Mouse (Mus musculus) stomach, adult 2 months (tissue): ENCODE data around the gene Gpr180. TPM values are rescaled to one million over a fixed set of nuclear protein-coding genes. Genes with fewer than 3 reads are reported as not detected.

Experiments used
- polyA plus RNA-seq: library from polyadenylated mRNA; depleted of rRNA; stranded (reverse); fragments of >200 nt; gene quantifications from 2 replicates; pipeline ENCODE4 v1.2.3, GENCODE M21; 2012; rRNA removed

Gpr180 gene
- 16.4 and 18.3 TPM in 2 replicates for polyA plus RNA-seq

GRCm38 (mm10) chr14:118136744-118137452 lies at the start of gene Gpr180:
Gene Gpr180 (plus strand): TSS chr14:118137158.

GRCm38 (mm10) chr14:118132642-118132977 lies 4.3 kb upstream of the Gpr180 start, which contains the start of gene Tgds:
Gene Tgds (minus strand): TSS chr14:118132755.

Other genes with a start within 250 kb of the Gpr180 start
- gene Dct, start 84.9 kb upstream of the Gpr180 start, polyA plus RNA-seq: 0.04 TPM in 1 of 2 replicates, not detected in the other
- 2.0 and 2.8 TPM in 2 replicates for gene Tgds, start 4.4 kb upstream of the Gpr180 start, polyA plus RNA-seq
- 25.4 and 37.6 TPM in 2 replicates for gene Sox21, start 99.9 kb downstream of the Gpr180 start, polyA plus RNA-seq
- gene Gm9376, start 129.8 kb downstream of the Gpr180 start, polyA plus RNA-seq: not detected in 2 replicates